Mouse (Mus musculus) testis, adult 2 months (tissue): ENCODE measurements at regions not wholly inside any gene's neighbourhood (a gene's known extent, or its start where the extent isn't known, plus 50 kb on each side); places are given as distances from the start of the nearest gene placed in this dataset.

Experiments used
- H3K27ac ChIP-seq: fragments of 200-500 bp; 2 replicates; pipeline ENCODE4 v1.5.1; 2012; ENCODE audit warnings: low read depth, low read length; ENCODE audit not compliant: control insufficient read depth, insufficient read depth
- H3K27me3 ChIP-seq: fragments of 200-500 bp; 2 replicates; pipeline ENCODE4 v1.6.1; 2012; ENCODE audit warnings: mild to moderate bottlenecking, low read length, moderate library complexity; ENCODE audit not compliant: control insufficient read depth, insufficient read depth
- H3K36me3 ChIP-seq: fragments of 200-500 bp; 2 replicates; pipeline ENCODE4 v1.6.1; 2012; ENCODE audit warnings: mild to moderate bottlenecking, low read length; ENCODE audit not compliant: control insufficient read depth, insufficient read depth
- H3K4me1 ChIP-seq: fragments of 200-500 bp; 2 replicates; pipeline ENCODE4 v1.6.1; 2012; ENCODE audit warnings: low read length; ENCODE audit not compliant: control insufficient read depth, insufficient read depth
- H3K4me3 ChIP-seq: fragments of 200-500 bp; 2 replicates; pipeline ENCODE4 v1.5.1; 2012; ENCODE audit warnings: low read depth, mild to moderate bottlenecking, low read length, moderate library complexity, mixed read lengths; ENCODE audit not compliant: control insufficient read depth
- CTCF ChIP-seq: fragments of 200-500 bp; IDR thresholded peaks from 2 replicates; pipeline ENCODE4 v1.5.1; 2012; ENCODE audit warnings: low read depth, mild to moderate bottlenecking, inconsistent platforms, low read length, moderate library complexity; ENCODE audit not compliant: control insufficient read depth, insufficient read depth, insufficient replicate concordance
- POLR2A ChIP-seq: fragments of 200-500 bp; IDR thresholded peaks from 2 replicates; pipeline ENCODE4 v1.6.1; 2012; ENCODE audit warnings: low read depth, mild to moderate bottlenecking, inconsistent platforms, low read length, moderate library complexity; ENCODE audit not compliant: control insufficient read depth

GRCm38 (mm10) chr1:176655487-176656333 lies 158.2 kb downstream of the Cep170 start:
- no peaks in the 10 kb centered on the region for H3K36me3 ChIP-seq

GRCm38 (mm10) chr1:176644248-176644647 lies 169.6 kb downstream of the Cep170 start:
- no peak overlapping the region for H3K4me3 ChIP-seq
- H3K27me3 ChIP-seq, result no peaks in the 10 kb centered on the region
- H3K27ac ChIP-seq, result no peak overlapping the region
- H3K4me1 ChIP-seq, result no peaks in the 10 kb centered on the region
- no peaks in the 10 kb centered on the region for H3K36me3 ChIP-seq
- no peak for TF ChIP-seq POLR2A
- no peak for TF ChIP-seq CTCF

More at GRCm38 (mm10) chr1:176655487-176656333, 158.2 kb downstream of the Cep170 start:
- no peak overlapping the region for H3K27ac ChIP-seq
- no peaks in the 10 kb centered on the region for H3K4me1 ChIP-seq
- no peak for TF ChIP-seq POLR2A
- no peak for TF ChIP-seq CTCF
- no peaks in the 10 kb centered on the region for H3K27me3 ChIP-seq
- no peak overlapping the region for H3K4me3 ChIP-seq

DNA sequence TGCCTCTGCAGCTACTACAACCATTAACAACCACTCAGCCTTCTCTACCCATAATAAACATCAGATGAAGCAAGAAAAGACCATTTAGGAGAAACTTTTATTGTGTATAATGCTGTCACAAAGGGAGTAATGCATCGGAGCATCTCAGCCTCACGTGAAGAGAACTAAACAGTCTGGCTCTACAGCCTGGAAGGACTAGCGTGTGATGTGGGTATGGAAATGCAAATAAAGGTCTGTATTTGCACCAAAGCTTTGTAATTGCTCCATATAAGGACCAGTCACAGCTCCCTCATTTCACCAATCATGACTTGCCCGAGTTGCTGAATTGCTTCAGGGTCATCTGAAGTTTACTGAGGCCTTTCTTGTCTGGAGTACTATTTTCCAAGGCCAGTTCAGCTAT lies 190.7 kb downstream of the Cep170 start:
- no peak overlapping the region for H3K4me3 ChIP-seq
- TF ChIP-seq CTCF (no peak), POLR2A (no peak)

DNA sequence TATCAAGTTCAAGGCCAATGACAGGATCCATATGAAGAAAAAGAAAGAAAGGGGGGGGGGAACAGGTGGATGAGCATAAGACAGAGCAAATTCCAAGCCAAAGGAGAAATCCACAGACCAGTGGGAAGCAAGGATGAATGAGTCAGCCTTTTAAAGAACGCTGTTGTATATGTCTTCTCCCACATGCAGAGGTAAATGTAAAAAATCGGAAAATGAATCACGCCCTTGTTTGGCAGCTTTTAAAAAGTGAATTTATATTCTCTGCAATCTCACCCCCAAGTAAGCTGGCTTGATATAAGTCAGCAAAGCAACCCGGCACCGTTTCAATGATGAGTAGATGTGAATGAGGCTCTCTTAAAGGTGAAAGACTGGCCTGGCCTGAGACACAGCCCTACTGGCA lies 191.7 kb downstream of the Cep170 start:
- Histone ChIP-seq H3K36me3 (no peaks in the 10 kb centered on the region), H3K4me1 (no peaks in the 10 kb centered on the region), H3K27me3 (no peaks in the 10 kb centered on the region), H3K4me3 (no peak overlapping the region), H3K27ac (no peak overlapping the region)
- TF ChIP-seq CTCF (no peak), POLR2A (no peak)

More for the DNA sequence above, 190.7 kb downstream of the Cep170 start:
- H3K27ac ChIP-seq, result no peak overlapping the region
- H3K36me3 ChIP-seq, result no peaks in the 10 kb centered on the region
- no peaks in the 10 kb centered on the region for H3K4me1 ChIP-seq
- H3K27me3 ChIP-seq, result no peaks in the 10 kb centered on the region

DNA sequence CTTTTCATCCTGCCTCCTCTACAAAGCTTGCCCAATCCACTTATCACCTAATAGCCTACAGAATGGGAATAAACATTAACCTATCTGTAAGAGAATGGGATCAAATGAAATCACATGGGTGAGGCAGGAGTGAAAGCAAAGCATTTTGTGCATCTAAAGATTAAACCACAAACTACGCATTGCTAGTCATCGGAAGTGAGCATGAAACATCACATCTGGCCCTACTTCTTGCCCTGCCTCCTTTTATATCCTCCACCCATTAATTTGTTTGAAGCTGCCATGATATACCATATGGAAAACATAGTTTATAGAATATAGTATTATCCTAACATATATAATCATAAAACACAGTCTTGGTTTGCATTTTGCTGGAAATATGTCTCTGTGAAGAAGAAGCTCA lies 192.6 kb downstream of the Cep170 start:
- no peak overlapping the region for H3K27ac ChIP-seq
- no peaks in the 10 kb centered on the region for H3K27me3 ChIP-seq
- H3K4me3 ChIP-seq, result no peak overlapping the region
- no peaks in the 10 kb centered on the region for H3K36me3 ChIP-seq
- no peaks in the 10 kb centered on the region for H3K4me1 ChIP-seq
- TF ChIP-seq CTCF, result no peak
- no peak for TF ChIP-seq POLR2A

- Histone ChIP-seq H3K4me3 (no peak overlapping the region), H3K36me3 (no peaks in the 10 kb centered on the region), H3K4me1 (no peaks in the 10 kb centered on the region), H3K27ac (no peak overlapping the region), H3K27me3 (no peaks in the 10 kb centered on the region)
- TF ChIP-seq CTCF, result no peak
- TF ChIP-seq POLR2A, result no peak
Observed at GRCm38 (mm10) chr1:176618896-176619295, 195.0 kb downstream of the Cep170 start.

DNA sequence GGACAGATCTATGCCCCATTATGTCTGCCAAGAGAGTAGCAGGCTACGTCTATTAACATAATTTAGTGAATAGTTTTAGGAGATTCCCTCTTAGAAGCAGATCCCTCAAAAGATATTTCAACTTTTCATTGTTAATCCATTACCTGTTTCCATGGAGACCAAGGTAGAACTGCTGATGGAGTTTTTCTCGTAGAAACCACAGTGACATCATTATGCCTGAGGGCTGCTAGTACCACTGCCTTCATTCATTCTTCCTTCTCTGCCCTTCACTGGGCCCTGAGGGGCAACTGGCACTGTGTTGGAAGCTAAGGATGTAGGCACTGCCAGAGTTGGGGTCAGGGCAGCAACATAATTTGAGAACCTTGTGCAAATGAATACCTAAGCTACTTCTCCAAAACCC lies 198.2 kb downstream of the Cep170 start:
- Histone ChIP-seq H3K4me3 (no peak overlapping the region), H3K27me3 (no peaks in the 10 kb centered on the region), H3K27ac (no peak overlapping the region), H3K36me3 (no peaks in the 10 kb centered on the region), H3K4me1 (no peaks in the 10 kb centered on the region)
- TF ChIP-seq POLR2A, result no peak
- TF ChIP-seq CTCF, result no peak
